Mouse (Mus musculus): ENCODE results near the gene Cpm. TPM values are rescaled to one million over a fixed set of nuclear protein-coding genes. Genes with fewer than 3 reads are reported as not detected.

Cpm gene
- total and polyA plus RNA-seq, 3 experiments = 0.27 TPM; not detected in 2

DNA sequence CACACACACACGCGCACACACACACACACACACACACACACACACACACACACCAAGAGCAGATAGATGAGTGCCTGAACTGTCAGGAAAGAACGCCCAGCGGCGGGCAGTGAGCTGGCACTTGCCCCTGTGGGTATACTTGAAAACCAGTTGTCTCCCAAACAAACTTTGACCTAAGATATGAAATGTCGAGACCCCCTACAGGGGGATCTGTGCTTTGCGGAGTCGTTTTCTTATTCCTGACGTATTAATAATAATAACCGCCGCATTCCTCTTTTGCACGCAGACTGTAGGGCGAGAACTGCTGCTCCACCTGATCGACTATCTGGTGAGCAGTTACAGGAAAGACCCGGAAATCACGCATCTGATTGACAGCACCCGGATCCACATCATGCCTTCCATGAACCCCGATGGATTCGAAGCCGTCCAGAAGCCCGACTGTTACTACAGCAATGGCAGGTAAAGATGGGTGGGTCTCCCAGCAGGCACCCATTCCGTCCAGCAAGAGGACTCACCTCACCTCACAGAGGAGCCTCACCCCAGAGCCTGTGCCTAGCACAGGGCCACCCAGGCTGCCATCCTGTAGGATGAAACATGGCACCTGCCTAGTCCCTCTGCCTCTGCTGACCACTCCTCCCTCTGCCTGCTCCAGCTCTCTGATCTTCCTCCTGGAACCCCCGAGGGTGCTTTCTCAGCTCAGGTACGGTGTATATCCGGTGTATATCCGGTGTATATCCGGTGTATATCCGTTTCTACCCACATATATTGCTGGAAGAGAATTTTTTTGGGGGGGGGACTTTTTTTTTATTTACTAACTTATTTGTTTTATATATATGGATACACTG, 38.6 kb downstream of the Cpm start:
- ATAC-seq (ENCODE audit: extremely low read depth, insufficient number of reproducible peaks, low FRiP score, poor library complexity, severe bottlenecking) (no peak), DNase-seq (ENCODE audit: low spot score) (no peak)
- Histone ChIP-seq H3K4me1 (ENCODE audit: insufficient read depth, low read depth, low read length) (no peaks in the 10 kb centered on the region), H3K4me3 (ENCODE audit: low read depth, low read length) (no peak overlapping the region), H3K9me3 (replicated peaks) (no peaks in the 10 kb centered on the region), H3K27me3 (ENCODE audit: insufficient read depth, low read length) (peaks cover 11% of the 10 kb centered on the region; the same call in 1 of the 2 replicates), H3K36me3 (replicated peaks) (no peaks in the 10 kb centered on the region)
- TF ChIP-seq POLR2AphosphoS5 (IDR thresholded peaks at IDR 0.05; ENCODE audit: insufficient replicate concordance, low read depth, low read length) = no peak
- no peak for TF ChIP-seq CTCF (IDR thresholded peaks at IDR 0.05; ENCODE audit: low read depth, low read length)
- no peak for TF ChIP-seq GATA1 (IDR thresholded peaks at IDR 0.05; ENCODE audit: borderline replicate concordance, low read length)
- TF ChIP-seq GATA2 (IDR thresholded peaks at IDR 0.05; ENCODE audit: borderline replicate concordance, low read depth, low read length) = no peak
- no peak for TF ChIP-seq TAL1 (conservative IDR thresholded peaks at IDR 0.05; ENCODE audit: low read depth, low read length)

DNA sequence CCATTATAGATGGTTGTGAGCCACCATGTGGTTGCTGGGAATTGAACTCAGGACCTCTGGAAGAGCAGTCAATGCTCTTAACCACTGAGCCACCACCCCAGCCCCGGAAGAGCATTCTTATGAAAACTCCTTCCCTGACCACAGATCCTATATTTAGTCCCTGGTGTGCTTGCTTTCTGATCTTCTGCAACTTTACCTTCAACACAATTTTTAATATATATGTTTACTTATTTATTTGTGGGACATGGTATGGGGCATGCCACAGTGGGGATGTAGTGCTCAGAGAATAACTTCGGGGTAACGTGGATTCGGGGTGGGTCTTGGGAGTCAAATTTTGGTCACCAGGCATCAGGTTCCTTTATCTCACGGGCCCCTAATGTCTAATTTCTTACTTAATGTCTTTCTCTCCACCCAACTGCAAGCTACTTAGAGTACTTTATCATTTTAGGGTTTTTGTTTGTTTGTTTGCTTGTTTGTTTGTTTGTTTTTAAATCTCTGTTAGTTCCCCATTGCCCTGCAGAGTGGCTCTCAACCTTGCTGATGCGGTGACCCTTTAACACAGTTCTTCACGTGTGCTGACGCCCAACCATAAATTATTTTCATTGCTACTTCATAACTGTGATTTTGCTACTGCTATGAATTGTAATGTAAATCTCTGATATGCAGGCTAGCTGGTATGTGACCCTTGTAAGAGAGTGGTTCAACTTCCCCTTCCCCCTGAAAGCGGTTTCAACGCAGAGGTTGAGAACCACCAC, 39.4 kb downstream of the Cpm start:
- TF ChIP-seq GATA1 (IDR thresholded peaks at IDR 0.05; ENCODE audit: borderline replicate concordance, low read length) (no peak), POLR2AphosphoS5 (IDR thresholded peaks at IDR 0.05; ENCODE audit: insufficient replicate concordance, low read depth, low read length) (no peak), GATA2 (IDR thresholded peaks at IDR 0.05; ENCODE audit: borderline replicate concordance, low read depth, low read length) (no peak), CTCF (IDR thresholded peaks at IDR 0.05; ENCODE audit: low read depth, low read length) (no peak), TAL1 (conservative IDR thresholded peaks at IDR 0.05; ENCODE audit: low read depth, low read length) (no peak)
- DNase-seq (ENCODE audit: low spot score) = no peak
- H3K4me1 ChIP-seq (ENCODE audit: insufficient read depth, low read depth, low read length) = no peaks in the 10 kb centered on the region
- H3K4me3 ChIP-seq (ENCODE audit: low read depth, low read length) = no peak overlapping the region
- ATAC-seq (ENCODE audit: extremely low read depth, insufficient number of reproducible peaks, low FRiP score, poor library complexity, severe bottlenecking) = no peak
- no peaks in the 10 kb centered on the region for H3K36me3 ChIP-seq (replicated peaks)
- H3K9me3 ChIP-seq (replicated peaks) = no peaks in the 10 kb centered on the region
- peaks cover 11% of the 10 kb centered on the region; the same call in 1 of the 2 replicates for H3K27me3 ChIP-seq (ENCODE audit: insufficient read depth, low read length)

DNA sequence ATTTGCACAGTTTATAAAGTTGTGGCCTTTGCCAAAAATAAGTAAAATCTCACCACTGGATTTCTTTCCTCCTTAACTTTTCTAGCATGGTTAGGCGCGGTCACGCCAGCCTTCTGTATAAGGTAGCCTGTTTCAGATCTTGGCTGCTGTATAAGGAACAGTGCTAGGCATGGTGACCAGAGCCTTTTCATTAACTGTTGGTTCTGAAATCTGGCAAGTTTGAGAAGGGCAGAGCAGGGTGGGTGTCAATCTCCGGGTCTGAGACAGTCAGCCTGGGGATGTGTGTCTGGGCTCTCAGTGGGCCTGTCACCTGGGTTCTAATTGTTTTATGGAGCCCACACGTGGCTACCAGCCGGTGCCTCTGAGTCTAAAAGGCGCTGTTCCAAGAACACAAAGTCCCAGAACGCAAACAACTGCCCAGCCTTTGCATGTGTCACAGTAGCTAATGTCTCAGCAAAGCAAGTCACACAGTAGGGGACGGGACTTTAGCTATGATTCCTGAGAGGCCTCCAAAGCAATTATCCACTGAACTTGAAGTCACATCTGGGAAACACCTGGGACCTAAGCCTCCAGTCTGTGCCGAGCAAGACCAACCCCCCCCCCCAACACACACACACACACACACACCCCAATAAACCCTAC, 40.3 kb downstream of the Cpm start:
- ATAC-seq (ENCODE audit: extremely low read depth, insufficient number of reproducible peaks, low FRiP score, poor library complexity, severe bottlenecking) = no peak
- Histone ChIP-seq H3K9me3 (replicated peaks) (no peaks in the 10 kb centered on the region), H3K36me3 (replicated peaks) (no peaks in the 10 kb centered on the region), H3K4me1 (ENCODE audit: insufficient read depth, low read depth, low read length) (no peaks in the 10 kb centered on the region), H3K4me3 (ENCODE audit: low read depth, low read length) (no peak overlapping the region), H3K27me3 (ENCODE audit: insufficient read depth, low read length) (peaks cover 17% of the 10 kb centered on the region)
- TF ChIP-seq CTCF (IDR thresholded peaks at IDR 0.05; ENCODE audit: low read depth, low read length) (no peak), GATA2 (IDR thresholded peaks at IDR 0.05; ENCODE audit: borderline replicate concordance, low read depth, low read length) (no peak), TAL1 (conservative IDR thresholded peaks at IDR 0.05; ENCODE audit: low read depth, low read length) (no peak), POLR2AphosphoS5 (IDR thresholded peaks at IDR 0.05; ENCODE audit: insufficient replicate concordance, low read depth, low read length) (no peak), GATA1 (IDR thresholded peaks at IDR 0.05; ENCODE audit: borderline replicate concordance, low read length) (no peak)
- DNase-seq (ENCODE audit: low spot score) = no peak

DNA sequence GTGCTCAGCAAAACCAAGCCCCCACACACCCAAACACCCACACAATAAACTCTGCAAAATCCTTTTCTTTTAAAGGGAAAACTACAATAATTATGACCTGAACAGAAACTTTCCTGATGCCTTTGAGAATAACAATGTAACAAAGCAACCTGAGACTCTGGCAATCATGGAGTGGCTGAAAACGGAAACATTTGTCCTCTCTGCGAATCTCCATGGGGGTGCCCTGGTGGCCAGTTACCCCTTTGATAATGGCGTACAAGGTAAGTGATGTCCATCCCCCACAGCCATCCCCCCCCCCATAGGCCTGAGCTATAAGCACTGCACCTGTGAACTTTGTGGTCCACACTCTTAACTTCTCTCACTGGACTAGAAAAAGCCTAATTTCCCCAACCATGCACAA, 40.8 kb downstream of the Cpm start:
- Histone ChIP-seq H3K27me3 (ENCODE audit: insufficient read depth, low read length) (peaks cover 17% of the 10 kb centered on the region), H3K9me3 (replicated peaks) (no peaks in the 10 kb centered on the region), H3K4me1 (ENCODE audit: insufficient read depth, low read depth, low read length) (no peaks in the 10 kb centered on the region), H3K36me3 (replicated peaks) (no peaks in the 10 kb centered on the region), H3K4me3 (ENCODE audit: low read depth, low read length) (no peak overlapping the region)
- ATAC-seq (ENCODE audit: extremely low read depth, insufficient number of reproducible peaks, low FRiP score, poor library complexity, severe bottlenecking) (no peak), DNase-seq (ENCODE audit: low spot score) (no peak)
- no peak for TF ChIP-seq GATA2 (IDR thresholded peaks at IDR 0.05; ENCODE audit: borderline replicate concordance, low read depth, low read length)
- TF ChIP-seq POLR2AphosphoS5 (IDR thresholded peaks at IDR 0.05; ENCODE audit: insufficient replicate concordance, low read depth, low read length) = no peak
- TF ChIP-seq GATA1 (IDR thresholded peaks at IDR 0.05; ENCODE audit: borderline replicate concordance, low read length) = no peak
- TF ChIP-seq TAL1 (conservative IDR thresholded peaks at IDR 0.05; ENCODE audit: low read depth, low read length) = no peak
- no peak for TF ChIP-seq CTCF (IDR thresholded peaks at IDR 0.05; ENCODE audit: low read depth, low read length)

DNA sequence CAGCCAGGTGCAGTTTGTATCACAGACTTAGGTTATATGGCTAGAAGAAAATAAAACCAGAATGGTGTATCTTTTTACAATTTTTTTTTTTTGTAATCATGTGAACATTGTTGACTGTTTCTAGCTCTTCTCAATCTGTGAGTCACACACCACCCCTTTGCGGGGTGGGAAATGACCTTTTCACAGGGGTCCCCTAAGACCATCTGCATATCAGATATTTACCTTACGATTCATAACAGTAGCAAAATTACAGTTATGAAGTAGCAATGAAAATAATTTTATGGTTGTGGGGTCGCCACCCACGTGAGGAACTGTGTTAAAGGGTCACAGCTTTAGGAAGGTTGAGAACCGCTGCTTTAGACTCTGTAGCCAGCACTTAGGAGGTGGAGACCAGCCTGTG, 41.5 kb downstream of the Cpm start:
- Histone ChIP-seq H3K4me1 (ENCODE audit: insufficient read depth, low read depth, low read length) (no peaks in the 10 kb centered on the region), H3K27me3 (ENCODE audit: insufficient read depth, low read length) (peaks cover 15% of the 10 kb centered on the region), H3K4me3 (ENCODE audit: low read depth, low read length) (no peak overlapping the region), H3K9me3 (replicated peaks) (no peaks in the 10 kb centered on the region), H3K36me3 (replicated peaks) (no peaks in the 10 kb centered on the region)
- TF ChIP-seq POLR2AphosphoS5 (IDR thresholded peaks at IDR 0.05; ENCODE audit: insufficient replicate concordance, low read depth, low read length) (no peak), GATA2 (IDR thresholded peaks at IDR 0.05; ENCODE audit: borderline replicate concordance, low read depth, low read length) (no peak), GATA1 (IDR thresholded peaks at IDR 0.05; ENCODE audit: borderline replicate concordance, low read length) (no peak), TAL1 (conservative IDR thresholded peaks at IDR 0.05; ENCODE audit: low read depth, low read length) (no peak), CTCF (IDR thresholded peaks at IDR 0.05; ENCODE audit: low read depth, low read length) (no peak)
- ATAC-seq (ENCODE audit: extremely low read depth, insufficient number of reproducible peaks, low FRiP score, poor library complexity, severe bottlenecking) (no peak), DNase-seq (ENCODE audit: low spot score) (no peak)
